Mouse (Mus musculus) adrenal gland, postnatal 10 days (tissue): ENCODE results near the gene Gm6509. TPM values are rescaled to one million over a fixed set of nuclear protein-coding genes. Genes with fewer than 3 reads are reported as not detected.
"Not testable (repeated sequence)": the region's sequence is repeated elsewhere in the genome, so short reads cannot be mapped to it uniquely, and the experiment has no call there.

Experiments
- DNase-seq: peaks from one replicate; pipeline ENCODE4 v3.0.0; 2021; ENCODE audit warnings: mixed read lengths
- long read RNA-seq, 2 experiments: library from polyadenylated mRNA; stranded (forward); transcript quantifications; one replicate each; pipeline ENCODE4 v2.0.0; 2021
- total RNA-seq, 2 experiments: library from RNA; stranded (reverse); gene quantifications; 2 replicates each; pipeline ENCODE4 v1.2.3; 2021

The Gm6509 gene
- not detected for total RNA-seq
- long read RNA-seq, experiment 1: 0 reads
- long read RNA-seq, experiment 2: 0 reads

DNA sequence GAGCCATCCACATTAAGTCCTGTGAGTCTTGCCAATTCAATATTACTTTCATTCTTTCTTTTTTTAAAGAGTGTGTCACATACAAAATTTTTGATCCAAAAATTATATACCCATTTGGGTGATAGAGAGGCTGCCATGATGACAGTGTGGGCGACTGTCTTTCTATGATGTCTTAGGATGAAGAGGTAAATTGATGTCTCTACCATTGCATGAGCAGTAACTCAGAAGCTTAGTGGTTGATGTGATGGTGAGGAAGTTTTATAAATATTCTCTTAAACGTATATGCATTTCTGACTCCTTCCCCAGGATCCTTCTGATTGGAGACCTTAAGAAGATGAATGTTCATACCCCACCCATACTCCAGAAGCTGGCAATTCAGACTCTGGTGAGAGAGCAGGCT is at the start of gene Gm6509:
Gene Gm6509 (plus strand): TSS at position 301 of the 400 bp plus-strand sequence.
- not testable (repeated sequence) for DNase-seq

DNA sequence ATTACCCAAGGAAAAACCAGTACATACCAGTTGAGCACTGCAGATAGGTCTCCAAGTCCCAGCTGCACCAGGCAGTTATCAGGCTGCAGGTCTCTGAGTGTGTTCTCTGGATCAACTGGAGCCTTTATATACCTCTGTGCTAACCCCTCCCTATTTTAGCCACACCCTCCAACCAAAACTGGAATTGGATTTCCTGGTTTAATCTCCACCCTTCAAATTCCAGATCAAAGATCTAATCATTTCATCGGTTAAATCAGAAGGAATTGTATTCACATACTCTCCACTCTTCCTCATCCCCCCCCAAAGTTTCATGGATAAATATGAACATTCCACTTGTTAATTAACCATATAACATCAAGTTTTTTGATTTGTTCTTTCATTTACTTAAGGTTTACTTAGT is 7.5 kb upstream of the Gm6509 start, which contains the start of gene Gm3147:
Gene Gm3147 (minus strand): TSS at position 101 of the 400 bp plus-strand sequence.
- not testable (repeated sequence) for DNase-seq

DNA sequence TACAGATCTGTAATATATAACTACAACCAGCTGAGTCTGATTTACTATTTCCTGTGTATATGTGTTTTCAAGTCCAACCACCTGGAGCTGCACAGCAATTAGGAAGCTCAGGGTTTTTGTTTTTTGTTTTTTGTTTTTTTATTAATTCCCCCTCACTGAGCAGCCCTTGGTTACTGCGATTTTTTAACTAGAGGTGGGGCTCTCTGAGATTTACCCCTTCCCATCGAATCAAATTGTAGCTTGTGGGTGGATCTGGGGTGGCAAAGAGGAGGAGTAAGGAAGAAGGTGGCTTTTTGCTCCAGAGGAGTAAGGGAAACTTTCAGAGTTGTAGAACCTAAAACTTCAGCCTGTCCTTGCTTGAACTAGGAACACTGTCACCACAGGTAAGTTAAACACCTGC is 24.3 kb downstream of the Gm6509 start, which contains the start of gene Gm6205:
Gene Gm6205 (plus strand): TSS at position 301 of the 400 bp plus-strand sequence.
- DNase-seq: not testable (repeated sequence)

Other genes starting within 250 kb of the Gm6509 start
- gene Gm7682, start 178.2 kb upstream of the Gm6509 start, total RNA-seq: not detected
- not detected for gene Gm3139, start 97.7 kb upstream of the Gm6509 start, total RNA-seq
- not detected for gene Gm3147, start 7.6 kb upstream of the Gm6509 start, total RNA-seq
- gene Gm6205, start 24.4 kb downstream of the Gm6509 start, total RNA-seq: not detected
- gene Gm3183, start 241.5 kb downstream of the Gm6509 start, total RNA-seq: not detected